Mouse (Mus musculus) CD8-positive naive resting alpha-beta T cell, adult 2 months (primary cell): ENCODE measurements at regions not wholly inside any gene's neighbourhood (a gene's known extent, or its start where the extent isn't known, plus 50 kb on each side); places are given as distances from the start of the nearest gene placed in this dataset.

Source experiments
- DNase-seq, 2 experiments: peaks; one replicate each; pipeline ENCODE4 v3.0.0; 2022; ENCODE audit warnings: low read depth in 2 of 2, low spot score in 2 of 2

- no peak for DNase-seq
Measured at GRCm38 (mm10) chr3:38397615-38397956, 87.1 kb downstream of the Ankrd50 start.

- no peak for DNase-seq
Measured at GRCm38 (mm10) chr3:38396760-38397614, 87.7 kb downstream of the Ankrd50 start.

GRCm38 (mm10) chr3:38394308-38394707 lies 90.3 kb downstream of the Ankrd50 start:
- no peak for DNase-seq

GRCm38 (mm10) chr3:38389647-38390046 lies 95.0 kb downstream of the Ankrd50 start:
- DNase-seq, result no peak

- no peak for DNase-seq
Measured at GRCm38 (mm10) chr3:38388961-38389360, 95.7 kb downstream of the Ankrd50 start.

GRCm38 (mm10) chr3:38382743-38383142 lies 101.9 kb downstream of the Ankrd50 start:
- no peak for DNase-seq

GRCm38 (mm10) chr3:38381623-38382022 lies 103.0 kb downstream of the Ankrd50 start:
- DNase-seq, result no peak

GRCm38 (mm10) chr3:38373690-38374089 lies 111.0 kb downstream of the Ankrd50 start:
- no peak for DNase-seq

- no peak for DNase-seq
Measured at GRCm38 (mm10) chr3:38371702-38372101, 112.9 kb downstream of the Ankrd50 start.

GRCm38 (mm10) chr3:38363888-38364287 lies 120.8 kb downstream of the Ankrd50 start:
- no peak for DNase-seq

GRCm38 (mm10) chr3:38361411-38361810 lies 123.2 kb downstream of the Ankrd50 start:
- no peak for DNase-seq

GRCm38 (mm10) chr3:38360974-38361373 lies 123.7 kb downstream of the Ankrd50 start:
- no peak for DNase-seq

GRCm38 (mm10) chr3:38360421-38360921 lies 124.2 kb downstream of the Ankrd50 start:
- DNase-seq, result no peak

GRCm38 (mm10) chr3:38357905-38358491 lies 126.6 kb downstream of the Ankrd50 start:
- DNase-seq, result no peak

GRCm38 (mm10) chr3:38344283-38344682 lies 140.4 kb downstream of the Ankrd50 start:
- no peak for DNase-seq

GRCm38 (mm10) chr3:38341666-38342065 lies 143.0 kb downstream of the Ankrd50 start:
- DNase-seq, result no peak

- no peak for DNase-seq
Measured at GRCm38 (mm10) chr3:38333321-38333910, 151.2 kb downstream of the Ankrd50 start.

GRCm38 (mm10) chr3:38331169-38331568 lies 153.5 kb downstream of the Ankrd50 start:
- DNase-seq, result no peak

GRCm38 (mm10) chr3:38327286-38327685 lies 157.4 kb downstream of the Ankrd50 start:
- no peak for DNase-seq

- DNase-seq, result no peak
Measured at GRCm38 (mm10) chr3:38326211-38326610, 158.4 kb downstream of the Ankrd50 start.

- DNase-seq, result no peak
Measured at GRCm38 (mm10) chr3:38324663-38325062, 160.0 kb downstream of the Ankrd50 start.

- no peak for DNase-seq
Measured at GRCm38 (mm10) chr3:38322426-38322825, 162.2 kb downstream of the Ankrd50 start.
